Mouse (Mus musculus) yolk sac, embryonic 10.5 days (tissue): ENCODE results near the gene Scn3b.

Experiments
- DNase-seq: peaks from one replicate; pipeline ENCODE4 v3.0.0-alpha.2; 2017; ENCODE audit warnings: low spot score

The Scn3b gene

GRCm38 (mm10) chr9:40316865-40317660 is 48.0 kb downstream of the Scn3b start:
- DNase-seq: no peak

- DNase-seq: no peak
Observed at GRCm38 (mm10) chr9:40317735-40318134, 48.7 kb downstream of the Scn3b start.

- DNase-seq: no peak
Observed at GRCm38 (mm10) chr9:40318771-40319170, 49.8 kb downstream of the Scn3b start.

- no peak for DNase-seq
Observed at GRCm38 (mm10) chr9:40320405-40320804, 51.4 kb downstream of the Scn3b start.

GRCm38 (mm10) chr9:40320879-40321667 is 52.1 kb downstream of the Scn3b start:
- DNase-seq: peak; percentile 61

GRCm38 (mm10) chr9:40321668-40322003 is 52.6 kb downstream of the Scn3b start:
- DNase-seq: no peak

GRCm38 (mm10) chr9:40322372-40322771 is 53.4 kb downstream of the Scn3b start:
- no peak for DNase-seq

- DNase-seq: peak; percentile 78
Observed at GRCm38 (mm10) chr9:40323171-40323570, 54.2 kb downstream of the Scn3b start.

- no peak for DNase-seq
Observed at GRCm38 (mm10) chr9:40323773-40324172, 54.8 kb downstream of the Scn3b start.

- no peak for DNase-seq
Observed at GRCm38 (mm10) chr9:40324232-40324792, 55.3 kb downstream of the Scn3b start.

GRCm38 (mm10) chr9:40324826-40325225 is 55.8 kb downstream of the Scn3b start:
- DNase-seq: no peak

- peak; percentile 53 for DNase-seq
Observed at GRCm38 (mm10) chr9:40326260-40326915, 57.4 kb downstream of the Scn3b start.

GRCm38 (mm10) chr9:40330609-40331382 is 61.8 kb downstream of the Scn3b start:
- peak; percentile 78 for DNase-seq

GRCm38 (mm10) chr9:40331411-40332286 is 62.6 kb downstream of the Scn3b start:
- DNase-seq: no peak

GRCm38 (mm10) chr9:40332326-40332725 is 63.3 kb downstream of the Scn3b start:
- no peak for DNase-seq

GRCm38 (mm10) chr9:40332731-40333648 is 64.0 kb downstream of the Scn3b start:
- DNase-seq: peak; percentile 68

- peak; percentile 64 for DNase-seq
Observed at GRCm38 (mm10) chr9:40333649-40334396, 64.8 kb downstream of the Scn3b start.

- no peak for DNase-seq
Observed at GRCm38 (mm10) chr9:40334617-40335016, 65.6 kb downstream of the Scn3b start.

GRCm38 (mm10) chr9:40336701-40337100 is 67.7 kb downstream of the Scn3b start:
- no peak for DNase-seq
